Mouse (Mus musculus): ENCODE measurements around the gene Ift46. TPM values are rescaled to one million over a fixed set of nuclear protein-coding genes. Genes with fewer than 3 reads are reported as not detected.
"Not testable (repeated sequence)": the region's sequence is repeated elsewhere in the genome, so short reads cannot be mapped to it uniquely, and the experiment has no call there.

Ift46 gene
- polyA plus RNA-seq, 1 experiment from 2014 or later: 68.0 TPM

DNA sequence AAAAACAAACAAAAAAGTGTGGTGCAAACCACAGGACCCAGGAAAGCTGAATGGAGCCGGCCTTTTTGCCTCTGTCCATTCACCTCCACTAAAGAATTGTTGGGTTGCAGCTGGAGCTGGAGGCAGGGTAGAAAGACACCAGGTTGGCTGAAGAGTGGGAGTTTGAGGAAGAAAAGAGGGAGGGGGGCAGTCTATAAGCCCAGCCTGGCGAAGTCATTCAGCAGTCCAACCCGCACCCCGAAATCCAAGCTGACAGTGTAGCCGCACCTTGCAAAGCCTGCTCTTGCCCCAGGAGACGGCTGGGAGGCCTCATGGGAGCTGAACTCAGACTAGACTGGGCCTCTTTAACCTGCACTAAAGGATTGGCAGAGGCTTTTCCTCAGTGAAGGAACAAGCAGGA lies 31.8 kb upstream of the Ift46 start:
- no peak for DNase-seq (ENCODE audit: low spot score)

GRCm38 (mm10) chr9:44736301-44736700 lies 31.4 kb upstream of the Ift46 start:
- no peak for DNase-seq (ENCODE audit: low spot score)

- DNase-seq (ENCODE audit: low spot score): no peak
Measured at GRCm38 (mm10) chr9:44737240-44737949, 30.3 kb upstream of the Ift46 start.

GRCm38 (mm10) chr9:44740663-44741192 lies 27.0 kb upstream of the Ift46 start:
- DNase-seq (ENCODE audit: low spot score): no peak

- DNase-seq (ENCODE audit: low spot score): no peak
Measured at GRCm38 (mm10) chr9:44745371-44745770, 22.3 kb upstream of the Ift46 start.

- no peak for DNase-seq (ENCODE audit: low spot score)
Measured at GRCm38 (mm10) chr9:44746666-44747065, 21.0 kb upstream of the Ift46 start.

DNA sequence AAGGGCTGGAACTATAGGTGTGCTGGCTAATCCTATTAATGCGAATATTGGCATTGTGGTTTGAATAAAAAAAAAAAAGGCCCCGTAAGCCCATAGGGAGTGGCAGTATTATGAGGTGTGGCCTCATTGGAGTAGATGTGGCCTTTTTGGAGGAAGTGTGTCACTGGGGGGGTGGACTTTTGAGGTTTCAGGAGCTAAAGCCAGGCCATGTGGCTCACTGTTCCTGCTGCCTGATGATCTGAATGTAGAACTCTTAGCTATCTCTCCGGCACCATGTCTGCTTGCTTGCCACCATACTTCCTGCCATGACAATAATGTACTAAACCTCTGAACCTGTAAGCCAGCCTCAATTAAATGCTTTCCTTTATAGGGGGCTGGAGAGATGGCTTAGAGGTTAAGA lies 20.4 kb upstream of the Ift46 start:
- no peak for DNase-seq (ENCODE audit: low spot score)

- DNase-seq (ENCODE audit: low spot score): no peak
Measured at GRCm38 (mm10) chr9:44748473-44748872, 19.2 kb upstream of the Ift46 start.

- no peak for DNase-seq (ENCODE audit: low spot score)
Measured at GRCm38 (mm10) chr9:44760873-44761272, 6.8 kb upstream of the Ift46 start.

GRCm38 (mm10) chr9:44768029-44768394 lies 304 bp downstream of the Ift46 start:
- not testable (repeated sequence) for DNase-seq (ENCODE audit: low spot score)

- no peak for DNase-seq (ENCODE audit: low spot score)
Measured at GRCm38 (mm10) chr9:44771376-44771775, 3.7 kb downstream of the Ift46 start.

- no peak for DNase-seq (ENCODE audit: low spot score)
Measured at GRCm38 (mm10) chr9:44772392-44772749, 4.7 kb downstream of the Ift46 start.

GRCm38 (mm10) chr9:44772750-44773651 lies 5.3 kb downstream of the Ift46 start:
- peak; percentile 96 for DNase-seq (ENCODE audit: low spot score)

DNA sequence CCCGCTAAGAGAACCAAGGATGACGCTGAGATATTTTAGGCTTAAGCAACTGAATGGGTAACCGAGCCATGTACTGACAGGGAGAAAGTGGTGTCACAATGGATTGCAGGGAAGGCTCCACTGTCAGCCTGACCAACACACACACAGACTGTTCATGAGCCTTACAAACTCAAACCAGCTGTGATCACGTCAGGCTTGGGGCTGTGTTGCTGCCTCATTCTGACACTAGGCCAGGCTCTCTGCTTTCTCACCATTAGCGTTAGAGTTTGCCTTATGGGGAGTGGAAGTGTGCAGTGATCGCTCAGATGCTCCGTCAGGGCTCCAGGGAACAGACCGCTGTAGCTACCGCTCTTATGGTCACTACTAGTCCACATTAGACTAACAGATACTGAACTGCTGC lies 25.1 kb downstream of the Ift46 start:
- DNase-seq (ENCODE audit: low spot score): no peak

- DNase-seq (ENCODE audit: low spot score): no peak
Measured at GRCm38 (mm10) chr9:44798298-44798697, 30.6 kb downstream of the Ift46 start.

DNA sequence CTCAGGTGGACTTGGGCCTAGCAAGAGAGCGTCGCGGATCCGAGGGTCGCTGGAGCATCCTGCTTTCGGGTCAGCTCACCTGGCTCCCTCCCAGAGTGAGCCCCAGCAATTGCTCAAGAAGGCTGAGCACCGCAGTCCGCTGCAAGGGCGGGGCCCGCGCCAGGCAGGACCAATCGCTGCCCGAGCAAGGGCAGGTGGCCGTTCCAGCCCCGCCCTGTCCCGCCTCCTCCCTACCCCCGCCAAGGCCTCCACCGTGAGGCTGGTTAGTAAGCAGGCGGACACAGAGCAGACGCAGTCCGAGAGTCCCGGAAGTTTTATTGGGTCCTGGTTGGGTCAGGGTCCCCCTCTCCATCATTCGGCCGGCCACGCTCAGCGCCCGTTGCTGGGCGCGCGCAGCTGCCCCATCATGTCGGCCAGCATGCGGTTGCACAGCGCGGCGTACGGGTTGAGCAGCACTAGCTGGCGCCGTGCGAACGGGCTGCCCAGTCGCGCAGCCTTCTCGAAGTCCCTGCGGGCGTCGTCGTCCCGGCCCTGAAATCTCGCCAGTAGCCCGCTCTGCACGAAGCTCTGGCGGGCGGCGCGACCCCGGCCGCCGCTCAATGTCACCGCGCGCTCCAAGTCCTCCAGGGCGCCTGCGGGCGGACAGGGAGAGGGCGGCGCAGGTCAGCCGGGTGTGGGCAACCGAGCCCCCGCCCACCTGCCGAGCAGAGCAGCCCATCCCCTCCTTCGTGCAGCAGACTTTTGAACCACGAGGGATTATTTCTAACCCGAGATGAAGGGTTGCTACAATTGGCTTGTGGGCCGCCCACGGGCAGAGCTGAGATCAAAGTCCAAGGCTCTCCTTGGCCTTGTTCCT lies 31.6 kb downstream of the Ift46 start, which contains the start of gene Tmem25:
Gene Tmem25, minus strand, starts transcription at position 206 of the 856 bp plus-strand sequence.
- DNase-seq (ENCODE audit: low spot score): peak; percentile 47

DNA sequence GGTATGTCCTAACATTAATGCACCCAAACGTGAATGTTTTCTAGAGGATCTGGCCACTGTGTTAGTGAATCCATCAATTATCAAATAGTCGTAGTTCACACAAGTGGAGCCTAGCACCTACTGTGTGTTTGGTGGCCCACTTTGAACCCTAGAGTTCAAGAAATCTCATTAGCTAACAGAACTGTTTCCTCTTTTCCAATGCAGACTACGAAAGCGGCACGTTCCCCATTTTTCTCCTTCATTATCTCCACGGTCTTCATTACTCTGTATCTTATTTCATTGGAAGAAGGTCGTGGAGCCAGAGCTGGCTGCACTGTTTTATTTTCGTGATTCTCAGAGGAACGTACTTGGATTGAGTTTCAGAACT lies 32.2 kb downstream of the Ift46 start:
- DNase-seq (ENCODE audit: low spot score): no peak

GRCm38 (mm10) chr9:44801669-44802068 lies 34.0 kb downstream of the Ift46 start:
- no peak for DNase-seq (ENCODE audit: low spot score)

- DNase-seq (ENCODE audit: low spot score): no peak
Measured at GRCm38 (mm10) chr9:44802808-44803450, 35.2 kb downstream of the Ift46 start, which contains the start of gene Ttc36. Gene Ttc36, minus strand, starts transcription at chr9:44803072.

DNA sequence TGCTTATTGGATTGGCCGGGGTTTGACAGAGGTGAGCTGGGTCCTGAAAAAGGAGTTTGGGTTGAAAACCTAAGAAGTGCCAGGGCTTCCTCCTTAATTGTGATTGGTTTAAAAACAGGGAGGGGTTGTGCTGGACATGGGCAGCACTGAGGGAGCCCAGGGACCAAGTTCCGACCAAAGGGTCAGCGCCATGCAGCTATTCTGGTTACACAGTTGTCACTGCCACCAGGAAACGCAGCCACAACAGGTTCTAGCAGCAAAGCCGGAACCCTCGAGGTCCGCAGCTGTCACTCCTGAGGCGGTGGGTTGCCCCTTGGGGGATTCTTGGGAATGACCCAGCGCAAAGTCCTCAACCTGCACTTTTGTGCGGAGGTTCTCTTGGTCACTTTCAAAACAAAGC lies 37.0 kb downstream of the Ift46 start:
- DNase-seq (ENCODE audit: low spot score): no peak

DNA sequence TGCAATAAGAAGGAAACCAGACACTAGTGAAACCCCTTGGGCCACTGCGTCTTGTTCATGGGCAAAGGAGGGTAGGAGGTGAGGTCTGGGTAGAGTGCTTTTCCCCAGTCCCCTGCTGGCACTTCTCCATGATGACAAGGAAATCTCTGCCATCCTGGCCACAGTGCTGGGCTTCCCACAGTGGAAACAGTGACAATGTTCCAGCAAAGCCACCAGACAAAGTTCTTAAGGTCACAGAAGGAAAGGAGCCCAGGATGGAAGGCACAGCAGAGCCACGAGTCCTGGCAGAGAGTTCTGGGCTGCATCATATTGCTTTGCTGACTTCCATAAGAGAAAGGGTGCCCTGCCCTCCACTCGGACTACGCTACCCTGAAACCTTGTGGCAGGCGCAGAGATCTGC lies 37.8 kb downstream of the Ift46 start:
- no peak for DNase-seq (ENCODE audit: low spot score)

All from thymus, postnatal 0 days (tissue).